Mouse (Mus musculus) lung, postnatal 10 days (tissue): Measurements from ENCODE around the gene Lrmda.

Experiments used
- DNase-seq: peaks from one replicate; pipeline ENCODE4 v3.0.0; 2021

Gene Lrmda

DNA sequence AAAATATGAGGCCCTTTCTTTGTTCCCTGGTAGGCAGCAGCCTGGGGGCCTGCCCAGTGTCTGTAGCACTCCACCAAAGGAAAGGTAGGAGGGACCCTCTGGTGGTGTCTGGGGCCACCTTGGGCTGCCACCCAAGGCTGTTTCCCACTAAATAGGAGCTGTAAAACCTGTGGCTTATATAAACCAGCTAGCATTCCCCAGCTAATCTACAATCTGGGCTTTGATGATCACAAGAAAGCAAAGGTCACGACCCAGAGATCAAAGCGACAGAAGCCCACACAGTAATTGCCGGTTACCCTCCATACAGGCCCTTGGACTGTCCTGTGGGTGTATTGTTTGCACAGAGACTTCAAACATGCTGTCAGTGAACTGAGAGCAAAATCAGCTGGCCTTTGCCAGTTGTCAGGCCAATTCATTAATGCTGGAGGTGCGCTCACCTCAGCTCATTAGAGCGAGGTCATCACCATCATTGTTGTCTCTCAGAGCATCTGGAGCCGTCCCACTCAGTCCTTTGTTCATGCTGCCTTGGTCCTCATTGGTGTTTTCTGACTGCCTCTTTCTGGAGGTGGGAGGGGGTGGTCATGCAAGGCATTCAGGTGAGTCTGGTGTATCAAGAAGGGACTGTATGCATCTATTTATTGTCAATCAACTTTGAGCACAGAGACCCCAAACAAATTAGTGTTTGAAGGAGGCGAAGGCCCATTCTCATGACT, 570.1 kb downstream of the Lrmda start:
- no peak for DNase-seq

DNA sequence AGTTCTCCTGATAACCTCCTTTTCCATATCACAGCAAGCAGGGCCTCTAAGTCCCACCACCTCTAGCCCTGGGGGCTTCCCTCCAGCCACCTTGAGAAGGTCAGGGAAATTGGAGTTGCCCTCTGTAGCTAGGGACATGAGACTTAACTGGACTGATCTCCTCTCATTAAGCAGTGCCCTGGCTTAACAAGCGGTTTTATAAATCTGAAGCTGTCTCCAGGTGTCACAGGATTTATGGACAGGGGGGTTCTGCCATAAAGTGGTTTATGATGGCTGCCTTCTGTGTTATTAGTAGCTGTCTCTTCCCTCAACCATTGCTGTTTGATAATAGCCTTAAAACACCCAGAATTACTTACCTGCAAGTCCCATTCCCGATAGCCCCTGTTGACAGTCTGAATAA, 571.7 kb downstream of the Lrmda start:
- no peak for DNase-seq

GRCm38 (mm10) chr14:22597508-22597907, 578.0 kb downstream of the Lrmda start:
- no peak for DNase-seq

DNA sequence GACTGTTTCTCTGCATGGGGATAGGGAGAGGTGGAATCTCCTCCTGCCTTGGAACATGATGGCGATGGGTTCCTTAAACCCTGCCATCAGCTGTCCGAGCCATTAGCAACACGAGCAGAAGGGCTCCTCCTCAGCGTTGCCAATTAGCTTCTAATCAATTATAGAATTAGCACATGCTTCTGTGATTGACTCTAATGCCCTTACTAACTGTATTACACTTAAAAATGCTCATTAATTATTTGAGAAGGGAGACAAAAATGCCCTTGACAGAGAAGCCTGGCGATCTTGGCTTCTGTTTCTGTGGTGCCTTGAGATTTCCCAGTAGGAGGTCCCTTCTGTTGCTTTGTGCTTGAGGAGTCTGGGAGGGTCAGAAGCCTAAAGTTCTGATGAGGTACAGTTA, 579.1 kb downstream of the Lrmda start:
- DNase-seq, result no peak

GRCm38 (mm10) chr14:22600166-22600565, 580.7 kb downstream of the Lrmda start:
- no peak for DNase-seq

GRCm38 (mm10) chr14:22602308-22602707, 582.8 kb downstream of the Lrmda start:
- no peak for DNase-seq

GRCm38 (mm10) chr14:22608599-22608998, 589.1 kb downstream of the Lrmda start:
- DNase-seq, result no peak

- no peak for DNase-seq
These were observed 590.0 kb downstream of the Lrmda start for GRCm38 (mm10) chr14:22609261-22610245.

DNA sequence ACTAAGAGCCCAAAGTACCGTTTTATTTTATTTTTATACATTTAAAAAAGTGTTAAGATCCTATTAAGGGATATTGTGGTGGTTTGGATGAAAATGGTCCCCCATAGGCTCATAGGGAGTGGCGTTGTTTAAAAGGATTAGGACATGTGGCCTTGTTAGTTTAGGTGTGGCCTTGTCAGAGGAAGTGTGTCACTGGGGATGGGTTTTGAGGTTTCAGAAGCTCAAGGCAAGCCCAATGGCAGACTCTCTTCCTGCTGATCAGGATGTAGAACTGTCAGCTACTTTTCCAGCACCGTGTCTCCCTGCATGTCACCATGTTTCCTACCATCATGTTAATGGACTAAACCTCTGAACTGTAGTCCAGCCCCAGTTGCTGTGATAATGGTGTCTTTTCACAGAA, 591.5 kb downstream of the Lrmda start:
- no peak for DNase-seq

GRCm38 (mm10) chr14:22620191-22620590, 600.7 kb downstream of the Lrmda start:
- DNase-seq, result no peak

GRCm38 (mm10) chr14:22621941-22622340, 602.4 kb downstream of the Lrmda start:
- DNase-seq, result no peak

- no peak for DNase-seq
These were observed 607.8 kb downstream of the Lrmda start for GRCm38 (mm10) chr14:22627105-22627829.

DNA sequence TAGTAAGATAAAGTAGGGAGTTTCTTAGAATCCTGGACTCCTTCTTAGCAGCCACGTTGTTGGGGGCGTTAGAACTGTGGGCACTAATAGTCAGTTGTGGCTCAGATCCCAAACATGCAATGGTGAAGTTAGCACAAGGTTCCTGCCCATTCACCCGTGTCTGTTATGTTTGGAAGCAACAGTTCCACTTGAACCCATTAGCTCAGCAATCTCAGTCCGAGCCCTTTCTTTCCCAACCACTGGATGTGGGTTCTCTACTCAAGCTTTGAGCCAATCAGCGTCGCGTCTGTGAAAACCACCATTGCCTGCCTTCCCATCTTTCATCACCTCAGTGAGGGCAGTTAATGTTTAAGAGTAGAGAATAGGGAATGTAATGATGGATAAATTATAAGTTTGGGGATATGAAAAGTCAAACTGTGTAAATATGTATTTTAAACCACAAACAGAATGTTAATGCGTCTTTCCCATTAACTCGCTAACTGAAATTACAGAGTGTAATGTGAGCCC, 610.9 kb downstream of the Lrmda start:
- no peak for DNase-seq

DNA sequence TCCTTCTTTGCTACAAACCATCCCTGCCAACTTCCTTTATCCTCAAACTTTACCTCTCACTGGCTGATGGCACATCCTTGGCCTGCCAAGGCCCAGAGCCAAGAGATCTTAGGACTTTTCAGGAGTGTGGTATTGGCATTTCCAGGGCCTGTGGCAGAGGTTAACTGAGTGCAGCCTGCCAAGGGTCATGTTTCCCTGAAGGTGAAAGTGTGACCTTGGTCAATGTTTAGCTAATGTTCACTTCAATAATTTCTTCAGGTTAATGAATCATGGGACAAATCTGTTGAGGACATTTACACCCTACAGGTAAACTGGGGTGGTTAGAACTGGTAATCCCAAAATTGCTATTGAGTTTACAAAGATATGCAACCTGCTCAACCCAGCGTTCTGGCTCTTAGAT, 614.1 kb downstream of the Lrmda start:
- DNase-seq, result no peak

- DNase-seq, result no peak
These were observed 624.0 kb downstream of the Lrmda start for GRCm38 (mm10) chr14:22643494-22643893.

DNA sequence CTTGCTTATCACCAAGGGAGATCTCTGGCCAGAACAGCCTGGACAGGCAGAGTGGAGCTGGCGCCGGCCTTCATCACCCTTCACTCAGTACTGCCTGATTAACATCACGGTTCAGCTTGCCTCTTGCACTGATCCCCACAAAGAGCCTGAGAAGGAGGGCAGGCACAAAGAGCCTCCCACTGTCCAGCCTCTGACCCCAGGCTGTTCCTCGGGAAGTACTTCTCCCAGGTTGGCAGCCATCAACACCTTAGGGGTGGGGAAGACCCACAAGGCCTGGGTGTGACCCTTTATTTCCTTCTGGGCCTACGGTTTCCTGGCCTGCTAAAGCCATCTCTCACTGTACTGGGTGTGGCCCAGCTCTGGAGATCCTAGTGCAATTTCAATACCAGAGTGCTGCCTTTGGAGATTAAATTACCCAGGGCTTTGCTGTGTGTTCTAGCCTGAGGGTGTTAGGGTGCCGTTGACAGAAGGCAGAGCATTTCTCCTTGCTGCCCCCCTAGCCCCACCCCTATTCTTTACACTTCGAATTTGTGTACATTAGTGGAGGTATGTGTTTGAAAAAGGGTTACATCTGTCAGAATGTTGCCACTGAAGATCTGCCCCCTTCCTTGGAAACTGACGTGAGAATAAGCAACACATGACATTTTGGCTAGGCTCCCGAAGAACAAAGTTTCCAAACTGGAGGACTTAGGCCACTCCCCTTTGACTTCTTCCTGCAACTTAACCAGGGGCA, 628.5 kb downstream of the Lrmda start:
- DNase-seq, result peak; percentile 82

GRCm38 (mm10) chr14:22649411-22649911, 629.9 kb downstream of the Lrmda start:
- DNase-seq, result no peak

DNA sequence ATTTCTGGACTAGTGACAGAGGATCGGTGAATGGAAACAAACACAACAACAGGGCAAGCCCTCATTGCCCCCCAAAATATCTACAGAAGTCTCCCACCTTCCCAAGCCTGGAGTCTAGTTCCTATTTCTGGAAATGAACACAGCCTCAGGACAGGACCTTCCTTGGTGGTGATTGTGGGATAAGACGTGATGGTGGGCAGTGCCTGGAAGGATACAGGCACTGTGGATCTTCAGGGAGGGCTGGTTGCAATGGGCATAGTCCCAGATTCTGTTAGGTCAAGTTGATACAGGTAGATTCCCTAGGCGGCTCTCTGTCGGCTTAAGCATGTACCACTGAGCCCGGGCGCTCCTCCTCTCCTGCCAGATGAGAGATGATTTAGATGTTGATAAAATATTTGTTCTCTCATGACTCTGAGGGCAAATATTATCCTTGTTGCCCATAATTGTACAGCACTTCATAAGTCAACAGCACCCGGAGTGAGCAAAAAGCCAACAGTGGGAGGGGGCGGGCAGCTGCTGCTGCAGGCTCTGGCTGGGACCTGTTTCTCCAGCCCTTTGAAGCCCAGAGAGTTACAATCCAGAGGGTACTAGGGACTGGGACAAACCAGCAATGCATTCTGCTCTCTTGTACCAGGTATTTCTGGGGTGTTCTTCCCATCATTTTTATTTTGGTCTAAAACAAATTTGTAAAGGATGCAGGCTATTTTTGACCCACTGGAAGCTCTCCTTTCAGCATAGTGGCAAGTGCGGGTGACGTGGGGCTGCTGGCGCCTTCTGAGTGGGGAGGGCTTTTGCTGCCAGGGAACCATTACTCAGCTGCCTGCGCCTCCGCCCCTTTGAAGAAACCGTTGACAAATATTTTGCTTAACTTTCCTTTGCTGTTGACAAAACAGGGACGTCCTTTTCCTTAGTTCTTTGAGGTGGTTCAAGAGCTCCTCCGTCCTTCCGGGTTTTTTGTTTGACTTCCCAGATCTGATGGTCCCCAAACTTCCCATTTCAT, 630.8 kb downstream of the Lrmda start:
- DNase-seq, result peak; percentile 82

GRCm38 (mm10) chr14:22651131-22651952, 631.8 kb downstream of the Lrmda start:
- no peak for DNase-seq

DNA sequence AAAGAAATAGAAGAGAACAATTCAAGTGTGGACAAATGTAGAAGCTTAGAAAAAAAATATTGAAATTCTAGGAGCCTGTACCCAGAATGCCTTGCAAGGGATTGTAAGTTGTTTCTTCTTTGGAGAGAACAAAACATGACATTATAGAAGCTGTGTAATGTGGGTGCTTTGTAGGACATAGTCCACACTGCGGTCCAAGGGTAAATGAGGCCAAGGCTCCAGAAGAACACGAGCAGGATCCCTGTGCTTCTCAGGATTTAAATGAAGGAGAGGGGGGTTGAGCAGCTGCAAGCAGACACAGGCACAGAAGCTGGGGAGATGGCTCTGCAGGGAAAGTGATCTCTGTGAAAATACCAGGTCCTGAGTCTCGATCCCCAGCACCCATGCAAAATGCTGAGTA, 643.0 kb downstream of the Lrmda start:
- no peak for DNase-seq
